Mouse (Mus musculus): ENCODE data around the gene Krt16.

Krt16 gene

DNA sequence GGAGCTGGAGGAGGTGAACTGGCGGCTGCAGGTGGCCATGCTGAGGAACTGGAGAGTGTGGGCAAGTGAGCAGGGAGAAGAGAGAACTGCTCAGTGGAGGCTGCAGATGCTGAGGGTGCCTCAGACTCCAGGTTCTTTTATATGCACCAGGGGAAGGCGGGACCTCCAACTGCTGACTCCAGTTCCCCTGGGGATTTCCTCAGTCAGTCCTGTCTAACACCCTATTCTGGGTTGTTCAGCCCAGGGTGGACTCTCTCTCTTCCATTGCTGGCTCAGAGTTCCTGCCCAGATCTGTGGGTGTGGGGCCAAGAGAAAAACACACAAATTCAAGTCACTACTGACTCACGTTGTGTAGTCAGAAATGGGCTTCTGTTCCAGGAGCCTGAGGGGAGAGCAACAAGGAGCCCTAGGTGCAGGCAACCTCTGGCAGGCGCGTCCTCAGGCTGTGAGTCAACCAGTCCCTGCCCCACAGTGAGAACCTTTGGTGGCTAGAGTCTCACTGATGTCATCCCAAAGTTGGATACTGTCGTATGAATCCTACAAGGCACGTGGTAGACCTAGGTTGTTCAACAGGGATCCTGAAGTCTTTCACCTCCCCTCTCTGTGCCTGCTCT lies at the start of gene Krt16:
Gene Krt16, minus strand, starts transcription at position 51 of the 614 bp plus-strand sequence.
- no peak for DNase-seq (ENCODE audit: low read depth, low spot score)

GRCm38 (mm10) chr11:100297801-100298200 lies 49.1 kb upstream of the Krt16 start:
- DNase-seq (ENCODE audit: low read depth, low spot score) = no peak

DNA sequence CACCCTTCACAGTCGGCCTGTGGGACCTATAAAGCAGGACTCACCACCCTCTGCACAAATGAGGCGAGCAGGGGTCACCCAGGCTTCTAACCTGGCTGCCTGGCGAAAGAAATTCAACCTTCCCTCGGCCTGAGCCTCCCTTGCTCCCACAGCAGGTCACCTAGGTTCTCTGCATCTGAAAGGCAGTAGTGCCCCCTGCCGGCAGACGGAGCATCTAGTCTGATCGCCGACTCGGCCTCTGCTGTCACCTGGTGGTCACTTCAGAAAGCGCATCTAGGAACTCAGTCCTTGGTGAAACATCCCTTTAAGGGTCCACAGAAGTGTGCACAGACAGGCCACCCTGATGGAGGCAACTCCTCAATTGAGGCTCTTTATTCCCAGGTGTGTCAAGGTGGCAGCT lies 46.6 kb upstream of the Krt16 start:
- peak; percentile 91 for DNase-seq (ENCODE audit: low read depth, low spot score)

DNA sequence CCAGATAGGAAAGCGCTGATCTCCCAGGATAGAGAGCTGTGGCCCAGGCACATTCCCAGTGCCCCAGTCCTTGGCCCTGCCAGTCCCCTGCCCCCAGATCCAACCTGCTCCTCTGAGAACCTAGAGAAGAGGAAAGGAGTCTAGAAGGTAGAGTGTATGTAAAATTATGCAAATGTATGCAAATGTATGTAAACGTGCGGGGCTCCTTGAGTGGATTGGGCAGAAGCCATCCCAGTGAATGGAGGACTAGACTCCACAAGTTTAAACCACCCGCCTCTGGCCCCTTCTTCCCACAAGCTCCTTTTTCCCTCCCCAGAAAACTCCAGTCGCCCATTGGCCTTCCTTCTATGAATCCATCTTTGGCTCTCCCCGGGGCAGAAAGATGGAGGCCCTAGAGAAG lies 44.2 kb upstream of the Krt16 start:
- DNase-seq (ENCODE audit: low read depth, low spot score) = no peak

DNA sequence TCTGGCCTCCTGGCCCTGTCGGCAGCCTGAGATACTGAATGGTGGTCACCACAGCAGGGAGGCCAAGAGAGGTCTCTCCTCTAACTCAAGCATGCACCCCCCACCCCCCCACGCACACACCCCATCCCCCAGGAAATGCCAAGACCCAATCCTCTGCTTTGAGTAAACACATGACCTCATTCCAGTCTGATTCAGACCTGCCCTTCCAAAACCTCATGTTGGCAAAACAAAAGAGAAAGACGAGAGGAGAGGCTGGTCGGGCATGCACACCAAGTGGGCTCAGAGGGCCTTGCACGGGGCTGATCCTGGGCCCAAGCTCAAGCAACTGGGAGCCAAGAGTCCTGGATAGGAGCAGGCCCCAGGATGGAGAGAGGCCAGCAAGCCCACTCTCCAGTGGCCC lies 41.5 kb upstream of the Krt16 start:
- DNase-seq (ENCODE audit: low read depth, low spot score) = no peak

GRCm38 (mm10) chr11:100288942-100289341 lies 40.2 kb upstream of the Krt16 start:
- no peak for DNase-seq (ENCODE audit: low read depth, low spot score)

GRCm38 (mm10) chr11:100287024-100287423 lies 38.3 kb upstream of the Krt16 start:
- DNase-seq (ENCODE audit: low read depth, low spot score) = no peak

DNA sequence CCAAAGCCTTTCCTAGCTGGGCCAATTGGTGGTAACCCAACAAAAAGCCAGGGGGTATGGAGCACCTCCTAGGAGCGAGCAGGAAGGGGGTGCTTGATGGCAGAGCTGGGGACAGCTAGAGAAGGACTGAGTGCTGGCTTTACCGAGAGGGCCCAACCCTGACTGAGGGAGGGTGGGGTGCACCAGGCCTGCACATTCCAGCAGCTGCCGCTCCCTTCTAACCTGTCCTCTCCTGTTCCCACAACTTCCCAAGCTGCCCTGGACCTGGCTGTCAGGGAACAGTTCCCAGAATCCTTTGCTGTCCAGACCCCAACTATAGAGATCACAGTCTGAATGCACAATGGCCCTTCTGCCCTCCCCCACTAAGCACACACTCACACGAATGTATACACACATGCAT lies 36.3 kb upstream of the Krt16 start:
- DNase-seq (ENCODE audit: low read depth, low spot score) = no peak

- DNase-seq (ENCODE audit: low read depth, low spot score) = peak; percentile 86
Observed at GRCm38 (mm10) chr11:100282549-100282948, 33.8 kb upstream of the Krt16 start.

GRCm38 (mm10) chr11:100281596-100282544 lies 33.2 kb upstream of the Krt16 start:
- DNase-seq (ENCODE audit: low read depth, low spot score) = peak; percentile 91

DNA sequence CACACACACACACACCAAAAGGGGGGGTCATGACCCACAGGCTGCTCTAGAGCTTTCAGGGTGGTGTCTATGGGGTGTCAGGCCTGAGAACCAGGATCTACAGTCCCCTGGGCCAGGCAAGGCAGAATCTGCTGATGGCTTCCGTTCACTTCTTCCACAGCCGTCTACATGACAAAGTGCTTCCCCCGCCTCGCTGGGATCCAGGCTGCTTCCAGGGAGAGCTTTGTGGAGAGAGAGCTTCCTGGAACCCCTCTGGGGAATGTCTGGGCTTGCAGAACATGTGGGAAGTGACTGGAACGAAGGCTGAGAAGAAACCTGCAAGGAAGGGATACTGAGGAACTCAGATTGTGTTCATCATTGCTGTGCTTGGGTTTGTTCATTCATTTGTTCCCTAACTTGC lies 30.1 kb upstream of the Krt16 start:
- DNase-seq (ENCODE audit: low read depth, low spot score) = no peak

GRCm38 (mm10) chr11:100277726-100278480 lies 29.2 kb upstream of the Krt16 start:
- no peak for DNase-seq (ENCODE audit: low read depth, low spot score)

DNA sequence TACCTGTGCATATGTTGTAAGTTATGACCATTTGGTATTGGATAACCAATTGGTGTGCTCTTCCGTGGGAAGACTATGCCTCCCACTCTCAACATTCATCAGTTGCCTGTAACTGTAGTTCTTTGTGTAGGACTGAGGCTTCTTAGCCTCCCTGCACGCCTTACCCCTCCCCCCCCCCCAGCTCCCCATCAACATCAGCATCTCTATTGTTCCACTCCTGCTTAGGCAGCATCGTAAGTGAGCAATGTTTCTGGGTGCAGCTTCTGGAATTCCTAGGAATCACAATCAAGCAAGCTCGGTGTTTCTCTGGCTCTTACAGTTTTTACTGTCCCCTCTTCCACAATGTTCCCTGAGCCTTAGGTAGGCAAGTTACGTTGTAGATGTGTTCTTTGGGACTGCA lies 26.8 kb upstream of the Krt16 start:
- no peak for DNase-seq (ENCODE audit: low read depth, low spot score)

DNA sequence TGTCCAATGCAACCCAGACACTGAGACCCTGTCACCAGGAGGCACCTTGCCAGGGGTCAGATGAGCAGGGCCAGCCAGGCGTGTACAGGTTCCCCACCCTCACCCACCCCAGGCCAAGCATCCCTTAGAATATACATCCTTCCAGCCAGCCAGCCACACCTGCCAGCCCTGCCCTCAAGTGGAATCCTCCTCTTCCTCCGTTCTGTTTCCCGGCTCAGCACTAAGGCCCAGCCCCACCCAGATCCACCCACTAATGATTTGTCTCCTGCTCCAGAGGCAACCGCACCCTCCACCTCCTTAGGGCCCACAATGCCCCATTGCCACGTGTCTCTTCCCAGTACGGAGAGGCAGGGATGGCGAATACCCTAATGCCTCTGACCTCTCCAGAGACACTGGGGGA lies 26.0 kb upstream of the Krt16 start:
- no peak for DNase-seq (ENCODE audit: low read depth, low spot score)

DNA sequence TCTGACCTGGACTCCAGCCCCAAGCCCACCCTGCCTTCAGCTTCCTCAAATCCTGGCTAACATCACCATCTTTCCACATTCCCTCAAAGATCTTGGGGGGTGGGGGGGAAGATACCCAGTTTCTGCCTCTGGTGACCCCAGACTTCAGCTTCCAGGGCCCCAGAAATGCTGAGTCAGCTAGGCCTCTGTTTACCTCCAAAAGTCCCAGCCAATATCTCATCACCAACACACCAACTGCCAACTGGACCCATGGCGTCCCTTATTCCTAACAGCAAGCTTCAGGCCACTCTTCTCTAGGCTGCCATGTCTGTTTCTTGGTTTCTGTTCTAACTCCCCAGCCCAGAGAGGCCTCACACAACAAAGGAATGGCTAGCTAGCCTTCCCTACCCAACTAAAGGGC lies 23.2 kb upstream of the Krt16 start:
- DNase-seq (ENCODE audit: low read depth, low spot score) = no peak

GRCm38 (mm10) chr11:100269821-100270332 lies 21.2 kb upstream of the Krt16 start, which contains the start of gene Krt42:
Gene Krt42, minus strand, starts transcription at chr11:100269871.
- no peak for DNase-seq (ENCODE audit: low read depth, low spot score)

DNA sequence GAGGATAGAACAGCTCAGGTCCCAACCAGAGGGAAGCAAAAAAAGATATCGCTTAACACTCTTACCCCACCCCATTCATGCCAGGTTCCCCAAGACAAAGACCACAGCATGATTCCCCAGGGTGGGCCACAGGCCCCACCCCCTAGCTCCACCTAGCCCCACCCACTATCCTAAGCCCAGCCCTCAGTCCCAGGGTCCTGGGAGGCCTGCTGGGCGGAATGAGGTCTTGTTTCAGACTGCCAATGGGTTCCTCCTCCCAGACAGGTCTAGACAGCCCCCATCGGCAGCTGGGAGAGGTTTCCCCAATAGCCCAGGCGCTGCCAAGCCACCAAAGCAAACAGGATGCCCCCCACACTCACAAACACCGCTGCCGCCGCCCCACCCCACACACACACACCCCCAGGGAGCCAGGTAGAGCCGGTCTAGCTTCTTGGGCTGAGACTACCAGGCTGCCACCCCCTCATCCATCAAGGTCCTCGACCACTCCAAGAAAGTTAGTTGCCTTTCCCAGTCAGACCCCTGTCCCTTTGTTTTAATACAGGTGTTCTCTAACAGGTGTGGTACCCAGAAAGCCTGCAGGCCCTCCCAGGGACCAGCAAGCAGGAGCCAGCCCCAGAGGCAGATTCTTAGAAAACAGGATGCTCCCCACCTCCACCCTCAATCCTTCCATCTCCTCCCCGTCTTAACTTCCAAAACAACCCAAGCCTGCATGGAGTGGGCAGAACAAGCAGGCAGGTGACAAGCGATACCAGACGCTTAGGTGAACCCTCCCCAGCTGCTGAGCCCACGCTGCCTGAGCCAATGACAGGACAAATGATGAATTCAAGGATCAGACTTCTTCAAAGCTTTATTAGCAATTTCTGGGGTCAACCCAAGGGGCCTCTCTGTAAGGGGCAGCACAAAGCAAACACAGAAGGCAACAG lies 13.6 kb upstream of the Krt16 start:
- DNase-seq (ENCODE audit: low read depth, low spot score) = peak; percentile 19

- no peak for DNase-seq (ENCODE audit: low read depth, low spot score)
Observed at GRCm38 (mm10) chr11:100261235-100261605, 12.5 kb upstream of the Krt16 start.

DNA sequence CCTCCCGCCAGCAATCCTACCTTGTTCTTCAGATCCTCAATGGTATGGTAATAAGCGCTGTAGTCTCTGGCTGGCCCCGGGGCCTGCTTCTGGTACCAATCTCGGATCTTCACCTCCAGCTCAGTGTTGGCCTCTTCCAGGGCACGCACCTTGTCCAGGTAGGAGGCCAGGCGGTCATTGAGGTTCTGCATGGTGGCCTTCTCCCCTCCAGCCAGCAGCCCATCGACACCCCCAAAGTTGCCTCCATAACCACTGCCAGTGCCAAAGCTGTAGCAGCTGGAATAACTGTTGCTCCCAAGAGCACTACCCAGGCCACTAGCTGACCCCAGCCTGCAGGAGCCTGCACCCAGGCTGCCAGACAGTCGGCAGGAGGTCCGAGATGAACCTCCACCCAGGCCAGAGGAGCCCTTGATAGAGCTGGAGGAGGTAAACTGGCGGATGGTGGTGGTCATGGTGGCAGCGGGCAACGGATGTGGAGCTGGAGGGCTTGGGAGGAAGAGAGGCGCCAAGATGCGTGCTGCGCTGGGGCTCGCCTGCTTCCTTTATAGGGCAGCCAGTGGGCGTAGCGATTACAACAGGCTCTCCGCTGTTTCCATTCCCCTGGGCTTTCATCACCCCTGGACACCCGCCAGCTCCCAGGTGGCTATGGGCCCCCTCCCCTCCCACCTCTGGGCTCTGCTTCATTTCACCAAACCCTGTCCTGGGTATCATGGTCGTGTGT lies 12.0 kb upstream of the Krt16 start, which contains the start of gene Krt17:
Gene Krt17, minus strand, starts transcription at position 516 of the 721 bp plus-strand sequence.
- no peak for DNase-seq (ENCODE audit: low read depth, low spot score)

DNA sequence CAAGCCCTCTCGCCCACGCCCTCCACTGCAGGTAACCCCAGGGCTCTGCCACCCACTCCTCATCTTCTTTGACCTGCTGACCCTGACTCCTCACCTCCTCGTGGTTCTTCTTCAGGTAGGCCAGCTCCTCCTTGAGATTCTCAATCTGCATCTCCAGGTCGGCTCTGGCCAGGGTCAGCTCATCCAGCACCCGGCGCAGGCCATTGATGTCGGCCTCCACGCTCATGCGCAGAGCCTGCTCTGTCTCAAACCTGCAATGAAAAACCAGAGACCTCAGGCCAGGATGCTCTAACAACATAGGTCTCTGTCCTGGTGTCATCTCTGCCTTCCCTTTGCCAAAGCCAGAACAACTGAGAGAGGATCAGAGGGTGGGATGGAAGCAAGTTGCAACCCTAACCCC lies 10.4 kb upstream of the Krt16 start:
- no peak for DNase-seq (ENCODE audit: low read depth, low spot score)
